Mouse (Mus musculus): Measurements from ENCODE around the gene BC048671.

The BC048671 gene

GRCm38 (mm10) chr6:90300919-90301318 lies at the start of gene BC048671:
TSS of gene BC048671 (plus strand) at chr6:90301219.
- CTCF ChIA-PET: no interaction called here

GRCm38 (mm10) chr6:90288265-90288664 lies 12.8 kb upstream of the BC048671 start:
- CTCF ChIA-PET: no interaction called here

GRCm38 (mm10) chr6:90306315-90306975 lies 5.4 kb downstream of the BC048671 start:
- CTCF ChIA-PET: no interaction called here

- CTCF ChIA-PET: no interaction called here
Measured at GRCm38 (mm10) chr6:90308839-90309778, 8.1 kb downstream of the BC048671 start.

GRCm38 (mm10) chr6:90315961-90316360 lies 14.9 kb downstream of the BC048671 start:
- CTCF ChIA-PET: no interaction called here

- CTCF ChIA-PET: no interaction called here
Measured at GRCm38 (mm10) chr6:90317510-90318258, 16.7 kb downstream of the BC048671 start.

- CTCF ChIA-PET: no interaction called here
Measured at GRCm38 (mm10) chr6:90319019-90319418, 18.0 kb downstream of the BC048671 start.

GRCm38 (mm10) chr6:90319475-90320191 lies 18.6 kb downstream of the BC048671 start:
- CTCF ChIA-PET: no interaction called here

- CTCF ChIA-PET: no interaction called here
Measured at GRCm38 (mm10) chr6:90320429-90320828, 19.4 kb downstream of the BC048671 start.

GRCm38 (mm10) chr6:90321811-90322210 lies 20.8 kb downstream of the BC048671 start:
- CTCF ChIA-PET: no interaction called here

- CTCF ChIA-PET: no interaction called here
Measured at GRCm38 (mm10) chr6:90324026-90324425, 23.0 kb downstream of the BC048671 start.

- CTCF ChIA-PET: no interaction called here
Measured at GRCm38 (mm10) chr6:90324463-90324862, 23.4 kb downstream of the BC048671 start.

GRCm38 (mm10) chr6:90324991-90325390 lies 24.0 kb downstream of the BC048671 start, which contains the start of gene Chst13:
TSS of gene Chst13 (minus strand) at chr6:90325185.
- CTCF ChIA-PET: no interaction called here

- CTCF ChIA-PET: no interaction called here
Measured at GRCm38 (mm10) chr6:90327670-90328069, 26.7 kb downstream of the BC048671 start.

GRCm38 (mm10) chr6:90329953-90330352 lies 28.9 kb downstream of the BC048671 start:
- CTCF ChIA-PET: no interaction called here

- CTCF ChIA-PET: no interaction called here
Measured at GRCm38 (mm10) chr6:90332561-90333425, 31.8 kb downstream of the BC048671 start, which contains the start of gene Uroc1. TSS of gene Uroc1 (plus strand) at chr6:90333284.

- CTCF ChIA-PET: interaction anchor here (0.6 kb wide), 1 partner anchor 1175 kb away, joined by 3 read pairs; no protein-coding TSS in a partner anchor
Measured at GRCm38 (mm10) chr6:90334244-90334643, 33.2 kb downstream of the BC048671 start.

GRCm38 (mm10) chr6:90342343-90342742 lies 41.3 kb downstream of the BC048671 start:
- CTCF ChIA-PET: no interaction called here

- CTCF ChIA-PET: no interaction called here
Measured at GRCm38 (mm10) chr6:90347183-90347582, 46.2 kb downstream of the BC048671 start.

- CTCF ChIA-PET: no interaction called here
Measured at GRCm38 (mm10) chr6:90348500-90348899, 47.5 kb downstream of the BC048671 start.

- CTCF ChIA-PET: no interaction called here
Measured at GRCm38 (mm10) chr6:90350011-90350410, 49.0 kb downstream of the BC048671 start.

Data from spleen, embryonic (tissue).